Mouse (Mus musculus): ENCODE results near the gene Gata2.

Gene Gata2

GRCm38 (mm10) chr6:88194978-88195325 is 1.3 kb downstream of the Gata2 start:
- no peak for DNase-seq (ENCODE audit: low read depth in 1 of 2, low spot score in 2 of 2)

- no peak for DNase-seq (ENCODE audit: low read depth in 1 of 2, low spot score in 2 of 2)
These were observed 2.5 kb downstream of the Gata2 start for GRCm38 (mm10) chr6:88196054-88196732.

DNA sequence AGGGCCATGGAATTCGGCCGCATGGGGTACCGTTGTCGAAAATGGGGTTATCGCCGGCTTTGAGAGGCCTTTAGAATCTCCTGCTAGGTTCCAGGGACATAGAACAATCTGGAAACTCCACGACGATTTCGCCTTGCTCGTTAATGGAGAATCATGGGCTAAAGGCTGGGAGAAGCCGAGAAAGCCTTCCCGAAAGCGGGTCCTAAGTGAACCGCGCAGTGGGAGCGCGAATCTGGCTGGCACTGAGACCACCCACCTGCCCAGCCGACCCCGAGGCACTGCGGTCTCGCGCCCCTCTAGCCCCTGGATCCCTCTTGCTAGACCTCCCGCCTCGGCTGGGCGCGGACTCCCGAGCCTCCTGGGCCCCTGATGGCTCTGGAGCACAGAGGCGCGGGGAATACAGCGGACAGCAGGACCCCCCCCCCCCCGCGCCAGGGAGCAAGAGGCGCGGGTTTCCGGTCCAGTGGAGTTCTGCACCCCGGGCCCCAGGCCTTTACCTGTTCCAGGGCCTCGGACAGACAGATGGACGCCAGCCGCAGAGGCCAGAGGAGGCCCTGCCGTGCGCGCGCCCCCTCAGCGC is 3.1 kb downstream of the Gata2 start:
- no peak for DNase-seq (ENCODE audit: low read depth in 1 of 2, low spot score in 2 of 2)

DNA sequence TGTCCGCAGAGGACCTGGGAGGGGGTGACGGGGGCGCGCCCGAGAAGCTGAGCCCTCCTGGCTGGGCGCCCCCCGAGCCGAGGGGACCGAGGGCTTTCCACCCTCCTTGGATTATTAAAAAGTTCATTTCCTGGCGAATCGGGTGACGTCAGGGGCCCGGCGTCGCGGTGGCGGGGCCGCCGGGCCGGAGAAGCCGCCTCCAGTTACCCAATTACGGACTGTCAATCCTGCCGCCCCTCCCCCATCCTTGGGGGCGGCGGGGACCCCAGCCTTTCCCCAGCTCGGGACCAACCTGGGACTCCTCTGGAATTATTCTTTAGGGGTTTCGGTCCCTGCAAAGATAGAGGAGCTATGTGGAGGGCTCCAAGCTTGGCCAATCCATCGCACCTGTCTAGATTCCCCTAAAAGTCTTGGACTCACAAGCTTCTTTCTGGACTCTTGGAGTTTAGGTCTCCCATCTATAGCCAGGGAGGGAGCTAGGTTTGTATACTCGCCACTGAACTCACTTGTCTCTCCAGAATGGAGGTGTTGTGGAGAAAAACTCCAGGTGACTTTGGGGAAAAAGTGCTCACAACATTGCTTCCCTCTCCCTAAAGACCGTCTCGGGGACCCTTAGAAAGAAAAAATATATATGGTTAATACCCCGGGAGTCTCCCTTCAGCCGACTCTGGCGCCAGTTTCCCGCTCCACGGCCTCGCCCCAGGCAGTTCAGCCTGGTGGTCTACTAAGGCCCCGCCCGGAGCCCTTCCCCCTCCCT is 3.8 kb downstream of the Gata2 start:
- no peak for DNase-seq (ENCODE audit: low read depth in 1 of 2, low spot score in 2 of 2)

GRCm38 (mm10) chr6:88198070-88198940 is 4.6 kb downstream of the Gata2 start:
- no peak for DNase-seq (ENCODE audit: low read depth in 1 of 2, low spot score in 2 of 2)

DNA sequence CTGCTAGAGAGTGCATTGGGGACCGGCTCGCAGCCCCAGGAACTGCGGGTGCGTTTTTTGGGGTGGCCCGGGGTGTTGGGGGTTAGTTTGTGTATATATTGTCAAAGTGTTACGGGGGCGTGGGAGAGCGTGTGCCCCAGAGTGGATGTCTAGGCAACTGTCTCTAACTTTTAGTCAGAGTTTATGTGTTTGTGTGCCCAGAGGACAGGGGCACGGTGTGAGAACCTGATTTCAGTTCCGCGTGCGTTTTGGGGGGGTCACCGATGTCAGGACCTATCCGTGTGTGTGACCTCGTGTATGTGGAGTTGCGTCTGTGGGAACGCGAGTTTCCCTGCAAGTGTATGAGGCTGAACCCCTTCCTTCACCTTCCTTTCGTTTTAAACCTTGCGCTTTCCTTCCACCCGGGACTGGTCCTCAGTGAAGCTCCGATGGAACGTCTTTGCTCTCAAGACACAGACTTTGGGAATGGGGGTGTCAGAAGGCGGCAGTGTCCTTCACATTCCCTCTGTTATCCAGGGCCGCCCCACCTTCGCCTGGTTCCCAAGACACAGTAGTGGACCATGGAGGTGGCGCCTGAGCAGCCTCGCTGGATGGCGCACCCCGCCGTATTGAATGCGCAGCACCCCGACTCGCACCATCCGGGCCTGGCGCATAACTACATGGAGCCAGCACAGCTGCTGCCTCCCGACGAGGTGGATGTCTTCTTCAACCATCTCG is 5.5 kb downstream of the Gata2 start:
- no peak for DNase-seq (ENCODE audit: low read depth in 1 of 2, low spot score in 2 of 2)

DNA sequence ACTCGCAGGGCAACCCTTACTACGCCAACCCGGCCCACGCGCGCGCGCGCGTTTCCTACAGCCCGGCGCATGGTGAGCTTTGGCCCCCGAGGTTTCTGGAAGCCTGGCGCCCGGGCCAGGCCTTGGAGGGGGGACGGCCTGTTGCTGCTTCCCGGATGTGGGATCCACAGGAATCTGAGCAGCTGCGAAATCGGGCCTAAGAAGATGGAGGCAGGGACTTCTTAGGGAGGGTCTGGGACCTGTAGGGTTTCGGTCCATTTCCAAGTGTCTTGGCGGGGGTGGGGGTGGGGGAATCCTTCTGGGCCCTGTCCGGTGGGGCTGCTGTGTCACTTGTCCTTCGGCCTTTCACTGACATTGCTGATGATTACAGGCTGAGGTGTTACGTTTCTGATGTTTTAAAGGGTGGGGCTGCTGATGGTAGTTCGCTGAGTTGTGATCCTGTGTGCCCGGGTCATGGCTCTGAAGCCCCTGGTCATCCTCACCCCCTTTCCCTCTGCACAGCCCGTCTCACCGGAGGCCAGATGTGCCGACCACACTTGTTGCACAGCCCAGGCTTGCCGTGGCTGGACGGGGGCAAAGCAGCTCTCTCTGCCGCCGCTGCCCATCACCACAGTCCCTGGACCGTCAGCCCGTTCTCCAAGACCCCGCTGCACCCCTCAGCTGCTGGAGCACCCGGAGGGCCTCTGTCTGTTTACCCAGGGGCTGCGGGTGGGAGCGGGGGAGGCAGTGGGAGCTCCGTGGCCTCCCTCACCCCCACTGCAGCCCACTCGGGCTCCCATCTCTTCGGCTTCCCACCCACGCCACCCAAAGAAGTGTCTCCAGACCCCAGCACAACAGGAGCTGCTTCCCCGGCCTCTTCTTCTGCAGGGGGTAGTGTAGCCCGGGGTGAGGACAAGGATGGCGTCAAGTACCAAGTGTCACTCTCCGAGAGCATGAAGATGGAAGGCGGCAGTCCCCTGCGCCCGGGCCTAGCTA is 6.3 kb downstream of the Gata2 start:
- no peak for DNase-seq (ENCODE audit: low read depth in 1 of 2, low spot score in 2 of 2)

DNA sequence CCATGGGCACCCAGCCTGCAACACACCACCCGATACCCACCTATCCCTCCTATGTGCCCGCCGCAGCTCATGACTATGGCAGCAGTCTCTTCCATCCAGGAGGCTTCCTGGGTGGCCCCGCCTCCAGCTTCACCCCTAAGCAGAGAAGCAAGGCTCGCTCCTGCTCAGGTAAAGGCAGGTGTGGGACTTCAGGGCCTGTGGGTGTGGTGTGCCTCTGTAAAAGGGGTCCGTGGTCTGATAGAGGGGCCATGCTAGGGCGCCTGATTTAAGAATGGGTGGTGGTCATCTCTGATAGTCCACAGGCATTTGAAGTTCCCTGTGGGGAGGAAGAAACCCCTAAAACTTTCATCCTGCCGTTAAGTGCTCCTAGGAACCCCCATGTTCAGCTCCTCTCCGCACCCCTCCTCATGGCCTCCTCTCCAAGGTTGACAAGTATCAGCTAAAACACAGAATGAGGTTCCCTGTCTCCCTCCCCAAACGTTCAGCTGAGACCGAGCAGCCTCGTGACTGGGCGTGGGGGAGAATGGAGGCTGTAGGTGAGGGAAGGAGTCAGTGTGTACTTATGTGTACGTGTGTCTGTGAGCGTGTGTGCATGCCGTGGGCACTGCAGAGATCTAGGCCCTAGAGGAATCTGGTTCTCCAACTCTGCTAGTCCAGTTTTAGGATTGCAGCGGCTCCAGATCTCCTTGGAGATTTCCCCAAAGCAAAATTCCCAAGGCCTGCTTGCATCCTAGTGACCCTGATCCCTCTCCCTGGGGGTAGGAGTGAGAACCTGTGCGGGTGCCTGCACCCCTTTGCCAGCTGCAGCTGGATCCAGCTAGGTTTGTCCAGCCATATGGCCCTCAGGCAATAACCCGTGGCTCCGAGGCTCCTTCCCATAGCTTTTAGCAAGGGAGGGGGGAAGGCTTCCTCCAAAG is 7.3 kb downstream of the Gata2 start:
- DNase-seq (ENCODE audit: low read depth in 1 of 2, low spot score in 2 of 2): no peak

DNA sequence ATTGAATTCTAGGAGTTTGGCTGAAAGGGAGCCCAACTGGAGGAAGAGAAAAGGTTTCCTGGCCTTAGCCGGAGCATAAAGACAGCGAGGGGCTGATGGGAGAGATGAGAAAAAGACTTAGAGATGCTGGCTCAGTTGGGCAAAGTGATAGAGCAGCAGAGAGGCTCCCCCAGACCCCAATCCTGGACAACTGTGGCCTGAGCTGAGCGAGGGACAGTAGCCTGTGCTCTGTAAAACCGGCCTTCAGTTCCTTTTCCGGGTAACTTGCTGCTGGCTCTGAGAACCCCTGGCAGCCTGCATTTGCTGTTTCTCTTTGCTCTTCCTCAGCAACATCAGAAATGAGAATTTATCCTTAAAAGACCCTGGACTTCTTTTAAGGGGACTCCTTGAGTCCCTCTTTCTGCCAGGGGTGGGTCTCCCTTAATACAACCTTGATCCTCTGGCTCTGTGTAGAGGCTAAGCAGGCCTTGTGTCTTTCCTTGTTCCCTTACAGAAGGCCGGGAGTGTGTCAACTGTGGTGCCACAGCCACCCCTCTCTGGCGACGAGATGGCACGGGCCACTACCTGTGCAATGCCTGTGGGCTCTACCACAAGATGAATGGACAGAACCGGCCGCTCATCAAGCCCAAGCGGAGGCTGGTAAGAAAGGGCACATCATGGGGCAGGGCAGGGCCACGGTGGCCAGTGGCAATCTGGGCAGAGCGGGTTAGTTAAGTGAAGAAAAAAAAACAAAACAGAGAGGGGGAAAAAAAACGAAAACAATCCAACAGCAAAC is 8.4 kb downstream of the Gata2 start:
- DNase-seq (ENCODE audit: low read depth in 1 of 2, low spot score in 2 of 2): no peak

- DNase-seq (ENCODE audit: low read depth in 1 of 2, low spot score in 2 of 2): no peak
These were observed 9.4 kb downstream of the Gata2 start for GRCm38 (mm10) chr6:88202921-88203690.

DNA sequence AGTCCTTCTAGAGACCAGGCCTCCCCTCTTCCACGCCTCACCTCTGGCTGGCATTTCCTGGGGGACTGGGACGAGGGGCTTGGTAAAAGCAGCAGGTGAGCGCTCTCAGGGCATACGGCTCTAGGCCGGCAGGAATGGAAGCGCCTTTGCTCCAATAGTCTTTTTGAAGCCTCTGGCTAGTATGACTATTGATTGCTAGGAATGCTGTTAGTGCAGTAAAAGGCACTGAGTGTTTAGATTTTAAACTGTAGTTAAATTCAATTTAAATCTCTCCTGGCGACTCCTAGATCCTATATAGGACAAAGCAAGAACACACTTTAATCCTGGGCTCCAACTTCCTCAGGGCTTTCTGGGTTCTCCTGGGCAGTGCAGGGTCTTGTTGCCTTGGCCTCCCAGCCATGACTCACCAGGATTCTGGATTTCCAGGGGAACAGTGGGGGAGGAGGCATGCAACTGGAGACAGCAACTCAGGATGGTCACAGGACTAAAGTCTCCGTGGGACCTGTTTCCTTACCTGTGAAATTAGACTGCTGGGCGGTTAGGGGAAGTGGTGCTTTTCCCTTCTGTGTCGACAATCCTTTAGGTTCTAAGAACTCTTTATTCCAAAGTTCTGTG is 10.2 kb downstream of the Gata2 start:
- no peak for DNase-seq (ENCODE audit: low read depth in 1 of 2, low spot score in 2 of 2)

DNA sequence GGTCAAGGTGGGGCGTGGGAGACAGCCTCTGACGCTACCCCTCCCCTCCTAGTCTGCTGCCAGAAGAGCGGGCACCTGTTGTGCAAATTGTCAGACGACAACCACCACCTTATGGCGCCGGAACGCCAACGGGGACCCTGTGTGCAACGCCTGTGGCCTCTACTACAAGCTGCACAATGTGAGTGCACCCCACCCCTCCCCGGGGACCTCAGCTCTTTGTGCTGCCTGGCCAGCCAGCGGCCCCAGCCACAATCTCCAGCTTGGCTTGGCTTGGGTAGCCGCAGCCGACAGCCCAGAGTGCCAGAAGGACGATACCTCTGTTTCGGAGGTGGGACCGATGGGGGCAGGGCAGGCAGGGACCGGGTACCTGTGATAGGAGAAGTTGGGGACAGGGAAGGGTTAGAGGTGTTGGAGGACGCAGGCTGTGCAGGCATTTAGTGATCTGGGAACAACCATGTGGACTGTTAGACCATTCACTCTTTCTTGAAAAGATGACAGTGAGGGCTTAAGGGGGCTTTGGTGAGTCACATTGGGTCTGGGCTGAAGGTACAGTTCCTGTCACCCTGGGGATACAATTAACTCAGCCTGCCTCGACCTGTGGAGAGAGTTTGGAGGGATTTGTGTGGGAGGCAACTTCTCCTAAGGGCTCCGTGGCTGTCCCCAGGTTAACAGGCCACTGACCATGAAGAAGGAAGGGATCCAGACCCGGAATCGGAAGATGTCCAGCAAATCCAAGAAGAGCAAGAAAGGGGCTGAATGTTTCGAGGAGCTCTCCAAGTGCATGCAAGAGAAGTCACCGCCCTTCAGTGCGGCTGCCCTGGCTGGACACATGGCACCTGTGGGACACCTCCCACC is 11.1 kb downstream of the Gata2 start:
- DNase-seq (ENCODE audit: low read depth in 1 of 2, low spot score in 2 of 2): no peak

DNA sequence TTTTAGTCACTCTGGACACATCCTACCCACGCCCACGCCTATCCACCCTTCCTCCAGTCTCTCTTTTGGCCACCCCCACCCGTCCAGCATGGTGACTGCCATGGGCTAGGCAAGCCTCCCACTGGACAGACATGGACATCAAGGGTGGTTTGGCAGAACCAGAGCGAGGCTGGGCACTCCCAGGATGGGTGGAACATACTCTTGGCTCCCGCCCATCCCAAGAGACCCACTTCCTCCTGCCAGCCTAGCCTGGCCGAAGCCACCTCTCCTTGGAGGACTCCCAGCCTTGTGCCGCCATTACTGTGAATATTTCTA is 11.7 kb downstream of the Gata2 start:
- DNase-seq (ENCODE audit: low read depth in 1 of 2, low spot score in 2 of 2): no peak

- no peak for DNase-seq (ENCODE audit: low read depth in 1 of 2, low spot score in 2 of 2)
These were observed 12.2 kb downstream of the Gata2 start for GRCm38 (mm10) chr6:88205937-88206336.

DNA sequence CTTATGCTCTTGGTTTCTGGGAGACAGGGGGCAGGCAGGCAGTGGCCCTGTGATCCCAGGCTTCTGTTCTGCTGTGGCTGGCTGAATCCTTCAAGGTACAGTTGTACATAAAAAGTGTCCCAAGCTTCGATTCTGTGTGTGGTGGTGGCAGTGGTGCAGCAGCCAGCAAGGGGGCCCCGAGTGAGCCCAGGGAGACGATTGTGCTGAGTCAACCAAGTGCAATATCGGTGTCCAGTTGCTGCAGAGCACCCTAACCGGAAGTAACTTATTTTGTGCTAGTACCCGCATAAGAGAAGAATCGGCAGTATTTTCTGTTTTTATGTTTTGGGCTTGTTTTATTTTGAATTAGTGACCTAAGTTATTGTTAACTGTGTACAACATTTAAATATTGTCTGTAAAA is 12.9 kb downstream of the Gata2 start:
- no peak for DNase-seq (ENCODE audit: low read depth in 1 of 2, low spot score in 2 of 2)

GRCm38 (mm10) chr6:88207403-88208033 is 13.8 kb downstream of the Gata2 start:
- DNase-seq (ENCODE audit: low read depth in 1 of 2, low spot score in 2 of 2): no peak

Measured in monocyte, adult 2 months (primary cell).